Mouse (Mus musculus): Measurements from ENCODE around the gene Snx29.
"Not testable (repeated sequence)": the region's sequence is repeated elsewhere in the genome, so short reads cannot be mapped to it uniquely, and the experiment has no call there.

Snx29 gene

DNA sequence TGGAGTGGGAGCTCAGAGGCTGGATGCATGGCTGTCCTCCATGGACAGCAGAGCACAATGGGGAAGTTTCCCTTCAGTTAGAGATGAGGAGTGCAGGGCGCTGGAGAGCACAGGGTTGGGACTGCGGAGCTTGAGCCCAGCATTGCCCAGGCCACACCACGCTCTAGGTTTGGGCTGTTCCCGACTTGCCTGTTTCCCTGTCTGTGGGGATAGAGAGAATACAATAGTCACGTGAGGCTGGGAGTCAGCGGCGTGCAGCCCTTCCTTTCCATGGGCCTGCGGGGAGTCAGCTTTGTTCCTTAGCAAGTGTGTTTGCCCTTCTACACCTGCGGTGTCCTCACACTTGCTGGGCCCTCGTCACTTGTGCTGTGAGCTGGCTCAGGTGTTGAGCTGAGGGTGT, 37.2 kb downstream of the Snx29 start:
- in situ Hi-C loops (cut with MboI, MseI) = no loop called here

DNA sequence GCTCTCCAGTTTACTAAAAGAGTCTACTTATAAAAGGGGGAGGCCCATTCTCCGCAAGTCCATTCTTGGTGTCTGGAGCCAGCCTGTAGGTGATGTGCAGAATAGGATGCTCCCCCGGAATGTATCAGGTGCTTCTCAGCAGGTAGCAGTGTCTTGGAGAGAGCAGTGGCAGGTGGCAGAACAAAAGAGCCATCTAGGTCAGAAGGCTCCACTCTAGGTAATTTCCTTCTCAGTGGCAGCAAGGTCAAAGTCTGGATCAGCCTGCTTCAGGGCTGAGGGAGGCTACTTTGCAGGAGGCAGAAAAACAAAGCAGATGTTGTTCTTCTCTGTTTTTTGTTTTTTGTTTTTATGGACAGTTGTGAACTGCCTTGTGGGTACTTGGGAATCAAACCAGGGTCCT, 37.9 kb downstream of the Snx29 start:
- in situ Hi-C loops (cut with MboI, MseI) = not testable (repeated sequence)

DNA sequence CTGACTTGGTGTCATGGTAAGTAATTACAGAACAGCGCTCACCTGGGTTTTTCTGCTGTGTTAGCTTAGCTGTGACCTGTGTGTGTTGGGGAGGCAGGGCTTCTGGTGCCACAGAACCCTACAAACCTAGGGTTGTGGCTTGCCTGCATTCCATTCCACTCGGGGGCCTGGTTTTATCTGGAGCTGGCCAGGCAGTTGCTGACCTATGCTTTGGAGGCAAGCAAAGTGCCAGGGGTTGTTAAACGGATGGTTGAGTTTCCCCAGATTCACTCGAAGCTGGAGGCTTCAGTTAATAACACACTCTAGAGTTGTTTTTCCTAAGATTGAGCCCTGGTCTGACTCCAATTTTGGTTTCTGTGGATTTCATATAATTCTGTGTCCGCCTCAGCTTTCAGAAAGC, 42.9 kb downstream of the Snx29 start:
- in situ Hi-C loops (cut with MboI, MseI) = no loop called here

DNA sequence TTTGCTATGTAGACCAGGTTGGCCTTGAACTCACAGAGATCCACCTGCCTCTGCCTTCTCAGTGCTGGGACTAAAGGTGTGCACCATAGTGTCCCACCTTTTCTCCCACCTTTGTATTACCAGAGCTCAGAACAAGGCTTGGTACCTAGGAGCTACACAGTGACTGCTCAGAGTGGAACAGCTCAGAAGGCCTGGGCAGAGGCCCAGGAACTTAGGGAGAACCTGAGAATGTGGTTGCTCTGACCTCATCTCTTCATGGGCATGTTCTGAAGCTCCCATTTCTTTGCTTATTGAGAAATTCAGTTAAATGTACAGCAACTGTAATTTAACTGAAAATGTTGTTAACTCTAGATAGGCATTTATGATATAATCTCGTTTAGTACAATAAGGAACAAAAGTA, 44.1 kb downstream of the Snx29 start:
- in situ Hi-C loops (cut with MboI, MseI) = no loop called here

DNA sequence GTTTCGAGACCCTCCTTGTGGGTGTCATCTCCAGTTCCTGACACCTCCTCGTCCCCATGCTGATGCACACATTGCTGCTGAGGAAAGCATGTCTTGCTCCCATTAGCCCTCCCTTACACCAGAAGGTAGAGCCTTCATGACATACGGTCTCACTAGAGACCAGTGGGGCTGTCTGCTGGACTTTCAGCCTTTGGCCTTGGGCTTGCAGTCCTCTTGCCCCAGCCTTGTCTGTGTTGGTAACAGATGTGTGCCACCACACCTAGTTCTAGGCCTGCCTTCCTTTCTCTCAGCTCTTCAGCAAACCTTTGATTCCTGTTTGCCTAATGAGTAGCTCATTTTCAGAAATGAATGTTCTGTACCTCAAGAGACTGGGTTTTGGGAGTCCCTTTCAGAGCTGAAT, 45.7 kb downstream of the Snx29 start:
- in situ Hi-C loops (cut with MboI, MseI) = no loop called here

DNA sequence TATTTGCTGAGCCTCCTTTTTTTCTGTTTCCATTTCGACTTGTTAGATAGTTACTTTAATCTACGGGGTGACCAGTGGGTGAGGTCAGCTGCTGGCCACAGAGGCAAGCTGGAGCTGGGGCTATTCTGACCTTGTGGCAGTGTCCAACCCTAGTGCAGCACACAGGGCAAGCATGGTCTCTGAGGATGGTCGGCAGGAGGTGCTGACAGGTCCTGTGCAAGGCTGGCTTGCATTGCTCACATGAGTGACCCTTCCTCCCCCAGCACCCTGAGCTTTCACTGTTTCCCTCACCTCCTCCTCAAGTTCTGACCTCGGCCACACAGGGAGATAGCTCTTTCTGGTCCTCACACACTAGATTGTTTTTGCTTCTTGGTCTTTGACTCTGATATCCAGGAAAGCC, 46.5 kb downstream of the Snx29 start:
- in situ Hi-C loops (cut with MboI, MseI) = no loop called here

DNA sequence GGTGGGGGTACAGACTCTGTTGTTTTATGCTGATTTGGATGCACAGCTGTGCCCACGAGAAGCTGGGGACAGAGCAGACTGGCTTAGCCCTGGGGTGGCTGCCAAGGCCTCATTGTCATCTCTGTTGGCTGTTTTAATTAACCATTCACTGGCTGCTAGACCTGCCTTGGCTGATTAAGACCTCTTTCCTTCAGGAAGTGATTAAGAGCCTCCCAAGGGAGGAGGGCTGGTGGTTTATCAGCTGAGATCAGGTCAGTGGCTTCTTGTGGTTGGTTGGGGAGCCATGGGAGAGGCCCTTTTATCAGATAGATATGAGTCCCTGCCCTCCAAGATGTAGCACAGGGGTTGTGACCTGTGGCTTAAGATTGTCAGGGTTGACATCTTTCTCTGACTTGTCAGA, 46.9 kb downstream of the Snx29 start:
- in situ Hi-C loops (cut with MboI, MseI) = no loop called here

DNA sequence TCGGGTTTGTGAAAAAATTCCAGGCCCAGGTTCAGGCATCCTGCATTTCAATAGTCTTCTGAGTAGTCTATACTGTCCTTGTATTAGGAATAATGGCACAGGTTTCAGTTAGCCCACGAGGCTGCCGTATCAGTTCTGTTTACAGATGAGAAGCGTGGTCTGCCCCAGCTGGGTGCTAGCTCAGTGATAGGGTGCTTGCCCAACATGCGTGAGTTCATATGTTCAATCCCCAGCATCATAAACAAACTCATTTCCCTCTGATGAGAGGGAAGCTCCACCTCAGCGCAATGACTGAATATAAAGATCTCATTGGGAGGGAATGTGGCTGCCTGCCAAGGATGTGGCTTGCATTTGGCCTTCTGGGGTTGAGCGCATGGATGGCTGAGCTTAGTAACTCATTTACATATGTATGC, 47.4 kb downstream of the Snx29 start:
- in situ Hi-C loops (cut with MboI, MseI) = no loop called here

DNA sequence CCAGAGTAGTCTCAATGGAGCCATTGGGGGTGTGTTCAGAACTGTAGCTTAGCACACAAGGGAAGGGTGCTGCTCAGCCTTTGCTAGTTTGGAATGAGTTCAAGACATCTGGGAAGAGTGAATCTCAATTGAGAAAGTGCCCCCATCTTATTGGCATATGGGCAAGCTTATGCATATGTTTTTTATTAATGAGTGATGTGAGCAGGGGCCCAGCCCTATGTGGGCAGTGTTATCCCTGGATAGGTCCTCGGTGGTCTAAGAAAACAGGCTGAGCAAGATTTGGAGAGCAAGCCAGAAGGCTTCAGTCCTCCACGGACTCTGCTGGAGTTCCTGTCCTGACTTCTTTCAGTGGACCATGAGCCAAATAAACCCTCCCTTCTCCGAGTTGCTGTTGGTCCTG, 56.6 kb downstream of the Snx29 start:
- in situ Hi-C loops (cut with MboI, MseI) = no loop called here

DNA sequence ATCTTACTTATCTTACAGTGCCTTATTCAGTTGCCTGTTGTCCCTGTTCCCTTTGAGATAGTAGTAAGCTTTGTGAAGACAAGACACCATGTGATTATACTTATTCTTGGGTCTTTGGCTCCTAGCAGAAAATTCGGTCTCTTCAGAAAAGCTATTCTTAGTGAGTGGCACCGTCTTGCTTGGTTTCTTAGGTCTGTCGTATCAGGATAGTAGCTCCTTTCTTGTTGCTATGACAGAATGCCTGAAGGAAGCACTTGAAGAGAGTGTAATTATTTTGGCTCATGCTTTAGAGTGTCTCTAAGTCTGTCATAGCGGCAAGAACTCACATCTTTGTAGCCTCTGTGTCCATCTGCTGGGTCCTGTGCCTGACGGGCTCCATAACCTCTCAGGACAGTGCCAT, 57.3 kb downstream of the Snx29 start:
- in situ Hi-C loops (cut with MboI, MseI) = no loop called here

DNA sequence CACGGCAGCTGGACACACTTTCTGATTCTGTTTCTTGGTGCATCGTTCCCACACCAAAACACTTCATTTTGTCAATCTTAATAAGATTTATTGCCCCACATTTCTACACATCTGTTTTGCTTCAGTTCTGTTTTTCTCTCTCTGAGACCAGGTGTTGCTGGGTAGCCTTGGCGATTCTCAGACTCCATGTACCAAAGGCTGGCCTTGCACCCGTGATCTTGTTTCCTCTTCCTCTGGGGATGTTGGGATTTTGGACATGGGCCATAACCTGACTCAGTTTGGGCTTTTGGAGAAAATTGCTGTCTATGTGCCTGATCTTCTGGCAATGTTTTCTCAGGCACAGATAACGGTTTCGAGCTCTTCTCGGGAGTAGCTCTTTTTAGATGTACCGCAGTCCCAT, 58.2 kb downstream of the Snx29 start:
- in situ Hi-C loops (cut with MboI, MseI) = no loop called here

DNA sequence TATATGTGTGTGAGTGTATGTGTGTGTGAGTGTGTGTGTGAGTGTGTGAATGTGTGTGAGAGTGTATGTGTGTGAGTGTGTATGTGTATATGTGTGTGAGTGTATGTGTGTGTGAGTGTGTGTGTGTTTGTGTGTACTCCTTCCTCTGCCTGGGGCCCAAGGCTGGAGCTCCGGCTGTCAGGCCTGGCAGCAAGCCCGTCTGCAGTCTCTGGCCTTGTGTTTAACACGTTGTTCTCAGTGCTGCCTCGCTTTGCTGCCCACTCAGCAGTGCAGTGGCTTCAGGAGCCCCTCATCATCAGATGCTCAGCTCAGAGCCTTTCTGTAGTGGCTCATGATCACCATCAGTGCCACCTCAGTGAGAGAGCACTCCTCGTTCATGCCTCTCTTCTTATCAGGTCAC, 61.7 kb downstream of the Snx29 start:
- in situ Hi-C loops (cut with MboI, MseI) = no loop called here

DNA sequence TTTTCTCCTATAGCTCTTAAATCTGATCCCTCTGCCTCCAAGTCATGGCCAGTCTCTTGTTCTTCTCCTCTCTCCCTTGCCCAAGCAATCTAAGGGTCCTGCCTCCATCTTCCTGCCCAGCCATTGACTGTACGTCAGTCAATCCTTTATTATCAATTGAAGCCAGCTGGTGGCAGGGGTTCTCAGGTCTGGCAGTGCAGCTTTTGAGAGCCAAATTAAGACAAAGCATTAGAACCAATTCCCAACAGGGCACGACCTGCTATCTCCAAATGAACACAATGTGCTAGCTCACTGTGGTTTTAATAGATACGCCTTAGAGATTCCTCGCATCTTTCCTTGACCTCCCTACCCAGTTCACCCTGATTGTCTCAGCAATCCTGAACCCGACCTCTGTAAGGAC, 62.4 kb downstream of the Snx29 start:
- in situ Hi-C loops (cut with MboI, MseI) = no loop called here

DNA sequence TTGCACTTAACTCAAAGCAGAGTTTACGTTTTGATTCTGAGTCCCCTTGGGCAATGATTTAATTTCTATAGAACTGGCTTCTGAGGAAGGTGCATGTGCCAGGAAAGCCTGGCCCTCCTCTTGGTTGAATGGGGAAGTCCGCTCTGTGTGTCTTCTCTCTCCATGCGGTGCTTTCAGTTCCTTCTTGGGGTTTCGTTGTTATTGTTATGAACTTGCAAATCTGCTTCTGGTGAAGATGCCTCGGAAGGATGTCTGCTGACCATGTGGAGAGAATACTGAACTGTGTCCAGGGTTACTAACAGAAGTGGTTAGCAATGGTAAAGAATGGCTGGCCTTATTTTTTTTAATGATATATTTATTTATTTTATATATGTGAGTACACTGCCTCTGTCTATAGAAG, 63.1 kb downstream of the Snx29 start:
- in situ Hi-C loops (cut with MboI, MseI) = no loop called here

DNA sequence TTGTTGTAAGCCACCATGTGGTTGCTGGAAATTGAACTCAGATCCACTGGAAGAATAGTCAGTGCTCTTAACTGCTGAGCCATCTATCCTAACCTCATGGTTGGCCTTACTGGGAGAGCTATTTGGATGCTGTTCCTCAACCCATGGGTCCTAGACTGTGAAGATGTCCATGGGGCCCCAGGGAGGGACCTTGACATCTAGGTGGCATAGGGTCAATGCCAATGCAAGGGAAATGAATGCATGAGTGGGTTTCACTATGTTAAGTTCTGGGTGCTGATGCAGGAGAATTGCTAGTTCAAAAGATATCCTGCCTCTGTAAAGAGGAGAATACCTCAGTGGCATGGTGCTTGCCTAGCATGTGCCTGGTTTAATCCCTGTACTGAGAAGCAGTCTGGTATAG, 63.5 kb downstream of the Snx29 start:
- in situ Hi-C loops (cut with MboI, MseI) = no loop called here

DNA sequence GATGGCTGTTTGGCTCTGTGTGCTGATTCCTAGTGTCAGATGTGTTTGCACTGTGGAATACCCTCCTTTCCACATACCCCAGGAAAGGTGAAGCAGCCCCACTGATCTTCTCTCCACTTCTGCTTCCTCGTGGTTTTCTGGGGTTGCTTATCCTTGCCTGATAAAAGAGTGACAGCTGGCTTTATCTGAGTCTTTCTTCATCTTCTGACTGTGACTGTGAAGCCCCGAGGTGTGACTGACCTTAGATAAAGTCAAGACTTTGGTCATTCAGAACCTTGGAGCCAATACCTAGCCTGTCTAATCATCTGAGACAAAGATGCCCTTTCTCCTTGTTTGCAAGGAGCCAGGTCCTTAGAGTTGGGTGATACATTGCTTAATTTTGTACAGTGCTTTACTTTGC, 65.4 kb downstream of the Snx29 start:
- in situ Hi-C loops (cut with MboI, MseI) = no loop called here

DNA sequence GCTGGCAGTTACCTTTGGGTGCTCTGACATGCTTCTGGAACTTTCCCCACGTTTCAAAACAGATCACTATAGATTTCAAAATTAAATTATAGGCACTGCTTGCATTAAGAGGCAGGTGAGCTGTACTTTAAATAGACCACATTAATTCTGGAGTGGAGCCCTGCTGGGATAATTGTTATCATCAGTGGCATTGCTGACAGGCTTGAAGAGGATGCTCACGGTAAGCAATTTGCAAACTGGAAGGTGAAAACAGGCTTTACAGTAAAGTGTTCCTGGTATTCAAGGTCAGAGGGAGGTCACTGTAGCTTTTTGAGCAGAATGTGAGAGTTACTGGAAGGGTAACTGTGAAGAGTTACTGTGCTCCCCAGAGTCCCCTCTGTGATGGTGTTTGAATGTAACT, 66.6 kb downstream of the Snx29 start:
- in situ Hi-C loops (cut with MboI, MseI) = no loop called here

DNA sequence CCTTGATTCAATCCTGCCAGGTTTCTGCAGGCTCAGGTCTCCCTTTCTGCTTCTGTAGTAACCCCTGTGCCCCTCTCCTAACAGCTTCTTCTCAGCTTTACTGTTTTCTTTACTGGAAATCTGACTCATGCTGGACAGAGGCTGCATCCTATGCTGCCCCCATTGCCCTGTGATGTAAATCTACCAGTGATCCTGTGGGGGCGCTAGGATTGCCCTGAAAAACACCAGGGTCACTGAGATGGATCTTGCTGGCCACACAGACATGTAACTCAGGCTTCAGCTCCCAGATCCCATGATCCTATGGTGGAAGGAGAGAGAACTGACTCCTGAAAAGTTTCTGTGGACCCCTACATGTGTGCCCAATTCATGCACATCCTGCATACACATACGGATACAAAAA, 73.9 kb downstream of the Snx29 start:
- in situ Hi-C loops (cut with MboI, MseI) = no loop called here

DNA sequence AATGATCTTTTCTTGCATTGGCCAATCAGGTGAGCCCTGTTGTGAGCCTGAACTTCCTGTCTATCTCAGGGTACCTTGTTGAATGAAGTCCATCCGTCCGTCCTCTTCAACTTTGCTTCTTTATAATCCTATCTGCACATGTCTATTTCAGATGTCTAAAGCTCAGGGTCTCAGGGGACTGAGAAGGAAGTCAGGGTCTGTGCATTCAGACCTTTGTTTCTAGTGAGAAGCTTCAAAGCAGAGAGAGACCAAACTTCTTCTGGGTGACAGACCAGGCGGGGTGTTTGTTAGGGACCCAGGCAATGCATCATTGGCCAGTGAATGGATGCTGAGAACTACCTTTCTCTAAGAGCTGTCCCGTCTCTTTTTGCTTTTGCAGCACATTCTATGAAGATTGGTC, 76.7 kb downstream of the Snx29 start:
- in situ Hi-C loops (cut with MboI, MseI) = no loop called here

DNA sequence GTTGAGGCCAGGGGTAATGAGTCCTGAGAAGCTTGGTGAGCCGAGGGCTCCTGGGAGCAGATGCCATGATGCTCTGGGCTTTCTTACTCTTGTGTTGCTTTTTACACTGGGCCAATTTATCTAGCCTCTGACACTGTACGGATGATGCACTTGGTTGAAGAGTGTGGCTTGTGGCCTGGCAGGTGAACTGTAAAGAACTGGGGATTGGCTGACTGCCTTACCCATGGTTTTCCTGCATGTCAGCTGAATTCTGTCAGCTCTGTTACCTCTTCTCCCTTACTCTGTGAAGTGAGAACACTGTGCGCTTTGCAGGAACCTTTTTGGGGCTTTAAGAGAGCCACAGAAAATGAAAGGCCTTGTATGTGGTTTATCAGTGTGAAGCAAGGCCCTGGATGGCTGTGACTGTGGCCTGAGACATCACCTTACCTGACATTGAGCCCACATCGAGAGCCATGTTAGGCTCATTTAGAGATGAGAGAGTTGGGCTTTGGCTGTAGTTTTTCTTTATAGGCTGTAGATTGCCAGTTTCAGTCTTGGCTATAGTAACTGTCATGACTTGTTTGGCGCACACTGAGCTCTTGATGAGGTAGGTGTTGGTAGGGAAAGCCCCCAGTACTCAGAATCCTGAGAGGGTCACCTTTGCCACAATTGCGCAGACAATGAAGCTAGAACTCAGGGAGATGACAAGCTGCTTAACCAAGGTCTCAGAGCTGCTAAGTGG, 77.3 kb downstream of the Snx29 start:
- in situ Hi-C loops (cut with MboI, MseI) = loop anchor here (25.0 kb wide), 1 partner anchor 513 kb away; no protein-coding TSS in a partner anchor

DNA sequence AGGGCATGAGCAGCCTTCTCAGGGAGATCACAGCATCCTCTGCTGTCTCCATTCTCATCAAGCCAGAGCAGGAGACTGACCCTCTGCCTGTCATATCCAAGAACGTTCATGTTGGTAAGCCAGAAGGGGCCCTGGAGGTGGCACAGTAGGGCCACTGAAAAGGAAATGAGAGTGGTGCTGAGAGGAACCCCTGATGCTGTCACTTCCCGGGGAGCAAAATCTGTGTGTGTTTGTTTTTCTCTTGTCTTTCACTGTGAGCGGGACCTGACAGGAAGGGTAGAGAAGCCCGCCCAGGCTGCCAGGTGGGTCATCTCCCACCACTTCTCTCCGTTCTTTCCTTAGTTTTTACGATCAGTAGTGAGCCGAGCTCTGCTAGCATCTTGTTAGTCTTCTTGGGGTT, 78.2 kb downstream of the Snx29 start:
- in situ Hi-C loops (cut with MboI, MseI) = loop anchor here (25.0 kb wide), 1 partner anchor 514 kb away; no protein-coding TSS in a partner anchor

DNA sequence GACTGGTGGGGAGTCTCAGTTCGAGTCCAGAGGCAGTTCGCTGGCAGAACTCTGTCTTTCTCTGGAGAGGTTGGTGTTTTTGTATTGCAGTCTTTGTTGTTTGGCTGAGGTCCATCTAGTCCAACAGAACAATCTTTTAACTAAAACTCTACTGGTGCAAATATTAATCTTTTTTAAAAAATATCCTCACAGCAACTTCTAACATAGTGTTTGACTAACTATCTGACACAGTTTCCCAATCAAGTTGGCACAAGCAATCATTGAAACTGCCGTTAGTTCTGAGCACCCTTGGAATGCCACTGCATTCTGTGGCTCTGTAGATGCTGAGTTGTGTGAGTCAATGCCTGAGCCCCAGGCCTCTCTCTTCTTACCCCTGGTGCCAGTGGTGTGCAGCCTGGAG, 82.5 kb downstream of the Snx29 start:
- in situ Hi-C loops (cut with MboI, MseI) = loop anchor here (25.0 kb wide), 1 partner anchor 518 kb away; no protein-coding TSS in a partner anchor

DNA sequence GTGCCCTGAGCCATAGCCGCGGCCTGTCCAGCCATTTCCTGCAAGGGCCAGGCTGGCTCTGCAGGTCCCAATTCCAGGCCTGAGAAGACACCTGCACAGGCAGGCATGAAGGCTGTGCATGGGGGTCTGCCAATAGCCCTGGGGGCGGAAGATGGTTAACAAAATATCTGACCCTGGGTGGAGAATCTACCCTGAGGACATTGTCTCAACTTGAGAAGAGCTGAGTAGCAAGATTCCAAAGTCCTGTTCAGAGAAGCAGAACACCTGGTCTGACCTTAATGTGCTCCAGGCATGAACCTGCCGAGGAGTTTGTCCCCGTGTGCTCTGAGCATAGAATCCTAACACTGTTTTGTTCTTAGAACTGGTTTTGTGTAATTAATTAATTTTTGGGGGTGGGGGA, 83.5 kb downstream of the Snx29 start:
- in situ Hi-C loops (cut with MboI, MseI) = loop anchor here (25.0 kb wide), 1 partner anchor 519 kb away; no protein-coding TSS in a partner anchor

DNA sequence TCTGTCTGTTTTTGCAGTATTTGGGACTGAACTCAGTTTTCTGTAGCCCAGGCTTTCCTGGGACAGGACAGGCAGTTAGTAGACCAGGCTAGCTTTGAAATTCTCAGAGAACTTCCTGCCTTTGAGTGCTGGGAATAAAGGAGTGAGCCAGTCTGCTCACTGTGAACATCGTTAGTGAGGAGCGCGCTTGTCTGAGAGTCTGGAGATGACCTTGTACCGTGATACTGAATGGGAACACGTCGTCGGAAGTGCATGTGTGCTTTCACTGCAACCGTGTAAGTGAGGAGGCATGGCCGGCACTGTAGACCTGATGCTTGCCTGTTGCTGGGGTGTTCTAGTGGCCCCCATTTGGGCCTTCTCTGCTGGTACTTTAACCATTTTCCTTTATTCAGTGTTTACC, 83.9 kb downstream of the Snx29 start:
- in situ Hi-C loops (cut with MboI, MseI) = loop anchor here (25.0 kb wide), 1 partner anchor 519 kb away; no protein-coding TSS in a partner anchor

Data from regulatory T cell (primary cell).